Comparison of ENCODE assay signal across 11 mouse cellular contexts in the genomic region with DNA sequence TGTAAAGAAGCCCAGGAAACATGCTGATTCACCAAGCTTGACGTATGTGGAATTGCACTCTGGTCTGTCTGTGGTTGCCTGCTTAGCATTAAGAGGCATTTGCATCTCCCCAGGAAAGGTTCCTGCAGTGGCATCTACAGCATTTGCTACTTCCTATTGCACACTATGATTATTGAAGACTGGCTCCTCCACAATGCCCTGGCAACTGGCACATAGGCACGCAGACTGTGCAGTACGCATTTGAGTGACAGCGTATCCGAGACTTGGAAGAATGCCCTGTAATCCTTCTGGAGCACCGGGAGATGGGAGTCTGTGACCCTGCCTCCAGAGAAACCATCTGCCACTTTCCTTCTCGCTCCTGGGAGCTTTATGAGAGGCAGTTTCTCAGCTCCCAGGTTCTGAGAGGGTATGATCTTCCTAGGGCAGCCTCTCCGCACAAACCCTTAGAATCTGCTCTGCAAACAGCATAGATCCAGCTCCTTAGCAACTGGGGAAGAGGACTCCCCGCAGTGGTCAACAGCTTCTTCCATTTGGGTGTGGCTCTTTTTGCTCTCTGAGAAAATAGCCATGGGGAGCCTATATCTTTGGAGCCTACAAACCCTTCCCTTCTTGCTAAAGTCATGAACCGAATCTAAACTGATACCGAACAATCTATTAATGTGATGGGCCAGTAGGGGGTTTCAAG. TPM values are rescaled to one million over a fixed set of nuclear protein-coding genes. Genes with fewer than 3 reads are reported as not detected.
DNase-seq lines count a peak whose midpoint lies in the region; ATAC-seq and TF ChIP-seq lines count a peak whose summit lies in the region.
"Had no signal": no experiment of that assay in that cellular context is flagged by ENCODE, and none has a peak within 500 bp of the region (broad histone marks: within the 10 kb centered on the region; RNA-seq: fewer than 3 reads in every experiment).

No protein-coding gene starts in this region.

- H3K4me2 ChIP-seq in forebrain, embryonic 13.5 days, result no peak overlapping the region
- H3K4me2 ChIP-seq in forebrain, embryonic 11.5 days (ENCODE audit: low read depth, low read length, severe bottlenecking), result no peak overlapping the region
- H3K4me2 ChIP-seq: embryonic facial prominence, embryonic 13.5 days had no signal

- no peaks in the 10 kb centered on the region for H3K36me3 ChIP-seq in forebrain, embryonic 13.5 days (ENCODE audit: poor library complexity, severe bottlenecking)
- no peaks in the 10 kb centered on the region for H3K36me3 ChIP-seq in forebrain, embryonic 11.5 days (ENCODE audit: control insufficient read depth, insufficient read depth, low read length)
- H3K36me3 ChIP-seq: embryonic facial prominence, embryonic 13.5 days had no signal

- no peak overlapping the region for H3K4me3 ChIP-seq in forebrain, embryonic 13.5 days
- no peak overlapping the region for H3K4me3 ChIP-seq in forebrain, embryonic 11.5 days (ENCODE audit: low read depth, low read length)
- no peak overlapping the region for H3K4me3 ChIP-seq in layer of hippocampus, adult 2 months
- H3K4me3 ChIP-seq: embryonic facial prominence, embryonic 13.5 days had no signal

- no peaks in the 10 kb centered on the region for H3K9me3 ChIP-seq in forebrain, embryonic 13.5 days (replicated peaks)
- H3K9me3 ChIP-seq in forebrain, embryonic 11.5 days (ENCODE audit: control insufficient read depth, low read length), result no peaks in the 10 kb centered on the region
- H3K9me3 ChIP-seq: embryonic facial prominence, embryonic 13.5 days had no signal

- peak overlapping the region; percentile 70 for H3K27ac ChIP-seq in forebrain, embryonic 13.5 days
- no peak overlapping the region for H3K27ac ChIP-seq in forebrain, embryonic 11.5 days (ENCODE audit: low read depth, low read length)
- H3K27ac ChIP-seq in layer of hippocampus, adult 2 months, result peak overlapping the region; percentile 75
- H3K27ac ChIP-seq: embryonic facial prominence, embryonic 13.5 days; liver, embryonic 14.5 days; stomach, postnatal 0 days had no signal

- DNase-seq in forebrain, embryonic 11.5 days (ENCODE audit: low spot score), result no peak
- DNase-seq in right cerebral cortex, postnatal 10 days (ENCODE audit: low spot score in 2 of 2), result peak; percentile 48 to 73
- no peak for DNase-seq in right cerebral cortex, postnatal 25 days
- DNase-seq in layer of hippocampus, adult 2 months (ENCODE audit: low spot score in 2 of 2), result peak; percentile 58
- peak; percentile 45 for DNase-seq in telencephalon, adult 2 months (ENCODE audit: low read depth, low spot score)
- DNase-seq in spleen, postnatal 36 days (ENCODE audit: low spot score in 2 of 2), result no peak
- no peak for DNase-seq in gastrocnemius, adult 8-10 months (ENCODE audit: low spot score in 2 of 2)

- peak; percentile 91 for ATAC-seq in forebrain, embryonic 13.5 days
- ATAC-seq in forebrain, embryonic 11.5 days (replicated peaks; ENCODE audit: low FRiP score), result no peak

- no peak overlapping the region for H3K9ac ChIP-seq in forebrain, embryonic 13.5 days
- H3K9ac ChIP-seq in forebrain, embryonic 11.5 days (ENCODE audit: low read length), result no peak overlapping the region
- H3K9ac ChIP-seq: embryonic facial prominence, embryonic 13.5 days; liver, embryonic 14.5 days had no signal

- H3K4me1 ChIP-seq in forebrain, embryonic 13.5 days, result peaks cover 11% of the 10 kb centered on the region; the same call in 1 of the 2 replicates
- H3K4me1 ChIP-seq in forebrain, embryonic 11.5 days (replicated peaks; ENCODE audit: control insufficient read depth, insufficient read depth, low read length), result no peaks in the 10 kb centered on the region
- H3K4me1 ChIP-seq: embryonic facial prominence, embryonic 13.5 days had no signal

- WGBS in forebrain, embryonic 13.5 days, result 53% methylated on average over 11 of the region's 11 CpGs
- WGBS in forebrain, embryonic 11.5 days, result 85% methylated on average over 11 of the region's 11 CpGs

- TF ChIP-seq CTCF in layer of hippocampus, adult 2 months (conservative IDR thresholded peaks at IDR 0.05), result no peak

- no peaks in the 10 kb centered on the region for H3K27me3 ChIP-seq in forebrain, embryonic 13.5 days
- no peaks in the 10 kb centered on the region for H3K27me3 ChIP-seq in forebrain, embryonic 11.5 days (ENCODE audit: control insufficient read depth, insufficient read depth, low read length)
- H3K27me3 ChIP-seq: embryonic facial prominence, embryonic 13.5 days had no signal

RNA-seq across cellular contexts. Expression of a gene that starts 22.8 kb away (rescaled TPM):
- 27.2 and 31.1 TPM in 2 replicates for polyA plus RNA-seq in forebrain, embryonic 13.5 days (2015; fragmentation: Nextera tagmentation; extraction: Ambion mirVana)
- polyA plus RNA-seq in forebrain, embryonic 11.5 days (2014; fragmentation: Nextera tagmentation; extraction: Ambion mirVana), result 17.7 and 19.5 TPM in 2 replicates
- 10 to 100 TPM; 68.2 TPM for total RNA-seq in layer of hippocampus, adult 2 months (2021)
- 1 to 10 TPM; 1.8 to 3.2 (median 2.2) TPM for total RNA-seq in gastrocnemius, adult 8-10 months (2022)

RNA-seq across cellular contexts. Expression of a gene that starts 37.0 kb away (rescaled TPM):
- polyA plus RNA-seq in forebrain, embryonic 13.5 days (2015; fragmentation: Nextera tagmentation; extraction: Ambion mirVana), result 4.8 and 6.5 TPM in 2 replicates
- 9.2 and 10.6 TPM in 2 replicates for polyA plus RNA-seq in forebrain, embryonic 11.5 days (2014; fragmentation: Nextera tagmentation; extraction: Ambion mirVana)
- total RNA-seq in layer of hippocampus, adult 2 months (2021), result 10 to 100 TPM; 13.9 to 14.8 TPM
- total RNA-seq in gastrocnemius, adult 8-10 months (2022), result 1 to 10 TPM; 3.5 to 4.5 (median 3.9) TPM

Comparison
In these comparisons a context has a peak if more than half of its experiments do, and no peak if none do; other contexts are left out.
1. DNase-seq: peak in right cerebral cortex, postnatal 10 days (2 of 2), layer of hippocampus, adult 2 months (2 of 2) and telencephalon, adult 2 months (single experiment); none in forebrain, embryonic 11.5 days (single experiment), right cerebral cortex, postnatal 25 days (single experiment), spleen, postnatal 36 days (0 of 2) and gastrocnemius, adult 8-10 months (0 of 2).
2. RNA of a gene that starts 22.8 kb away (total RNA-seq): 68.2 TPM in layer of hippocampus, adult 2 months; 1.8 to 3.2 TPM in gastrocnemius, adult 8-10 months; every median in the first group is over 10 times any median in the second.